Mouse (Mus musculus) stomach, embryonic 14.5 days (tissue): ENCODE measurements around the gene Ptpn23. TPM values are rescaled to one million over a fixed set of nuclear protein-coding genes. Genes with fewer than 3 reads are reported as not detected.

Experiments
- ATAC-seq: fragments of 200-750 bp; cut with Nextera tagmentation; 2 replicates; pipeline ENCODE4 v1.8.0; 2017; ENCODE audit warnings: low read depth, moderate TSS enrichment; ENCODE audit not compliant: insufficient number of reproducible peaks, insufficient read depth, low FRiP score
- H3K27ac ChIP-seq: fragments of 300-500 bp; sonication (generic); 2 replicates; pipeline ENCODE4 v1.5.1; 2014; ENCODE audit warnings: mild to moderate bottlenecking, low read length, moderate library complexity, mixed read lengths
- H3K27me3 ChIP-seq: fragments of 300-500 bp; sonication (generic); 2 replicates; pipeline ENCODE4 v1.6.1; 2014; ENCODE audit warnings: low read length, control low read depth, mixed read lengths; ENCODE audit not compliant: control insufficient read depth, insufficient read depth
- H3K36me3 ChIP-seq: fragments of 300-500 bp; sonication (generic); 2 replicates; pipeline ENCODE4 v1.6.1; 2014; ENCODE audit warnings: mild to moderate bottlenecking, control low read depth, low read length, moderate library complexity, mixed read lengths; ENCODE audit not compliant: control insufficient read depth, insufficient read depth
- H3K4me1 ChIP-seq: fragments of 300-500 bp; sonication (generic); 2 replicates; pipeline ENCODE4 v1.6.1; 2014; ENCODE audit warnings: low read length, control low read depth, mixed read lengths; ENCODE audit not compliant: control insufficient read depth, insufficient read depth
- H3K4me2 ChIP-seq: fragments of 300-500 bp; sonication (generic); replicated peaks from 2 replicates; pipeline ENCODE4 v1.6.1; 2014; ENCODE audit warnings: low read depth, low read length, control low read depth
- H3K4me3 ChIP-seq: fragments of 300-500 bp; sonication (generic); 2 replicates; pipeline ENCODE4 v1.5.1; 2014; ENCODE audit warnings: low read depth, low read length, control low read depth
- H3K9ac ChIP-seq: fragments of 300-500 bp; sonication (generic); replicated peaks from 2 replicates; pipeline ENCODE4 v1.6.1; 2014; ENCODE audit warnings: low read depth, mild to moderate bottlenecking, control low read depth, low read length, moderate library complexity, mixed read lengths
- H3K9me3 ChIP-seq: fragments of 300-500 bp; sonication (generic); 2 replicates; pipeline ENCODE4 v1.6.1; 2016; ENCODE audit warnings: low read depth, low read length, control low read depth; ENCODE audit not compliant: control insufficient read depth
- WGBS: fragments of 180-500 bp; shearing (Covaris S2); extraction: QIAGEN DNeasy Blood & Tissue Kit; methylation state at CpG from one replicate; pipeline ENCODE4 v1.1.7; 2014; 5-methylcytosine and 5-hydroxymethylcytosine counted together
- polyA plus RNA-seq: library from polyadenylated mRNA; unstranded; fragments of >200 nt; fragmentation: Nextera tagmentation; extraction: Ambion mirVana; gene quantifications from 2 replicates; pipeline ENCODE4 v1.2.1, GENCODE M21; 2014

Ptpn23 gene
- polyA plus RNA-seq, 1 experiment from 2014 or later: 21.3 TPM

DNA sequence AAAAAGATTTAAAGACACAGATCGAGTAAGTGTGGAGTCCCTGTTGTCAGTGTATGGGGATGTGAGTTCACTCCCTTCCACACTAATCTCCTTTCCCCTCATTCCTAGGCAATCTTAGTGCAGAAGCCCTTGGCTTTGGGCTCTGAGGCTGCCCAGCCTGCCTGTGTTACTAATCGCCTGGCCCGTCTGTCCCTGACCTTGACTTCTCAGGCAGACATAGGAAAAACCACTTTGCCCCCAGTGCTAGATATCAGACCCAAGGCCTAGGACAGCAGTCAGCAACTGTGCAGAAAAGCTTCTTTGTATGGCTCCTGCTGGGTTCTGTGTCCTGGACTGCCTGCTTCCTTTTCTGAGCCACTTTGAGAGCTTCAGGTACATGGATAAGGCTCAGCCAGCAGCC, 32.3 kb downstream of the Ptpn23 start:
- Histone ChIP-seq H3K4me1 (no peaks in the 10 kb centered on the region), H3K9ac (no peak overlapping the region), H3K36me3 (peaks cover 32% of the 10 kb centered on the region), H3K4me2 (no peak overlapping the region), H3K9me3 (no peaks in the 10 kb centered on the region), H3K27ac (no peak overlapping the region), H3K27me3 (no peaks in the 10 kb centered on the region), H3K4me3 (no peak overlapping the region)
- ATAC-seq: no peak
- WGBS: 86% methylated on average over 3 of the region's 3 CpGs

DNA sequence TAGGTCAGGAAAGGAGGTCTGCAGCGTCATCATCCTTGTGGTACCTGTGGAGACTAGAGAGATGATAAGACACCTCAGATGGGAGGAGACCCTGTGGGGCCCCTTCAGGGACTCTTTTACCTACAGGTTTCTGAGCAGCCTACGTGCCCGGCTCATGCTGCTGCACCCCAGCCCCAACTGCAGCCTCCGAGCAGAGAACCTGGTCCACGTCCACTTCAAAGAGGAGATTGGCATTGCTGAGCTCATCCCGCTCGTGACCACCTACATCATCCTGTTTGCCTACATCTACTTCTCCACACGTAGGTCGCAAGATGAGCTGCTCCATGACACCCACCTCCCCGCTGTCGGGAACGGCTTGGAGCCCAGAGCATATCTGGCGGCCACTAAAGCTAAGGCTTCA, 34.1 kb downstream of the Ptpn23 start:
- Histone ChIP-seq H3K4me1 (no peaks in the 10 kb centered on the region), H3K9ac (no peak overlapping the region), H3K4me3 (no peak overlapping the region), H3K9me3 (no peaks in the 10 kb centered on the region), H3K4me2 (no peak overlapping the region), H3K36me3 (peaks cover 22% of the 10 kb centered on the region), H3K27me3 (no peaks in the 10 kb centered on the region), H3K27ac (no peak overlapping the region)
- ATAC-seq: no peak
- WGBS: 95% methylated on average over 13 of the region's 13 CpGs

DNA sequence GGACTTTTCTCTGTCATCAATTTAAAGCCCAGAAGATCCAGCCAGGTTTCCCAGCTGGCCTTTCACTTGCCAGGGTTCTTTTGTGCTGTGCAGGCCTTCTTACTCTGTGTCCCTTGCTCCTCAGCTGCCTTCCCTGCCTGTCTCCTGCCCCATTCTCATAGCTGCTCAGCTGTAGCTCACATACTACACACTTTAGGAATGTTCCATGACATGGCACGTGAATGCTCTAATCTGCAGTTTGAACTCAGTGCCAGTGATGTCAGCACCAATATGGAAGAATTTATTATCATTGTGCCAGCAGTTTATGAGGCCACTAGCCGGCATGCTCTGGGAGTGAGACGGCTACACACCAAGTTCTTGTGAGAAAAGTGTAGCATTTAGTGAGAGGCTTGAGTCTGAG, 38.2 kb downstream of the Ptpn23 start:
- no peaks in the 10 kb centered on the region for H3K9me3 ChIP-seq
- H3K27ac ChIP-seq: no peak overlapping the region
- ATAC-seq: no peak
- H3K27me3 ChIP-seq: no peaks in the 10 kb centered on the region
- no peaks in the 10 kb centered on the region for H3K4me1 ChIP-seq
- H3K36me3 ChIP-seq: peaks cover 22% of the 10 kb centered on the region
- H3K9ac ChIP-seq: no peak overlapping the region
- 87% methylated on average over 3 of the region's 3 CpGs for WGBS
- no peak overlapping the region for H3K4me2 ChIP-seq
- no peak overlapping the region for H3K4me3 ChIP-seq

DNA sequence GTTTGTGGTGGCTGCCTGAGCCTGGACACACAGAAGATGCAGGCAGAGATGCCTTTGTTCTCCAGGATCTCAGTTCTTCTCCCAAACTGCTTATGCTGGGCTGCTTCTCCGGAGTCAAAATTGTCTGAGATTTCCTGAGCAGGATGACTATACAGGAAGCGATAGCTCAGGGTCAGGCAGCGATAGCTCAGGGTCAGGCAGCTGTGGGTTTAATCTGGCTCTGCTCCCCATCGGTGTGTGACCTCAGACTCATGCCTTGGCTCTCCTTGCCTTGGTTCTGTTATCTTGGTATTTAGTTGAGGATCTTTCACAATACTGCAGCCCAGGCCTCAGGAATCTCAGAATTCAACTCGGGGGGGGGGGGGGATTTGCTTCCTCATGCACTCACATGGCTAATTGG, 41.3 kb downstream of the Ptpn23 start:
- H3K9me3 ChIP-seq: no peaks in the 10 kb centered on the region
- peaks cover 4% of the 10 kb centered on the region for H3K36me3 ChIP-seq
- H3K27me3 ChIP-seq: no peaks in the 10 kb centered on the region
- no peak overlapping the region for H3K9ac ChIP-seq
- H3K4me3 ChIP-seq: no peak overlapping the region
- ATAC-seq: no peak
- no peaks in the 10 kb centered on the region for H3K4me1 ChIP-seq
- no peak overlapping the region for H3K4me2 ChIP-seq
- no peak overlapping the region for H3K27ac ChIP-seq
- WGBS: 79% methylated on average over 5 of the region's 5 CpGs

DNA sequence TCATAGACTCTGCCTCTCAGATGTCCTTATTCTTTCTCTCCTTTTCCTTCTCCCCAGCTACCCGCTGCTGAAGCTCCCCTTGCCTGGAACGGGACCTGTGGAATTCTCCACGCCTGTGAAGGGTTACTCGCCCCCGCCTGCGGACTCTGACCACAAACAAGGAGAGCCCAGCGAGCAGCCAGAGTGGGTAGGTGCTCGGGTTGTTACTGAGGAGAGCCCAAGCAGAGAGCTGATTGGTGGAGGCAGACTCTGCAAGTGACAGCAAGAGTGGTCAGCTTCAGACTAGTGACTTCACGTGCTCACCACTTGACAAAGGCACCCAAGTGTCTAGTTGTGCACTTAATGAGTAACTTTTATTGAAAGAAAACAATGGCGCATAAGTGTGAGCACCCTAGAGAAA, 45.7 kb downstream of the Ptpn23 start:
- no peak overlapping the region for H3K9ac ChIP-seq
- H3K4me3 ChIP-seq: no peak overlapping the region
- H3K36me3 ChIP-seq: peaks cover 3% of the 10 kb centered on the region
- H3K27ac ChIP-seq: no peak overlapping the region
- no peak overlapping the region for H3K4me2 ChIP-seq
- ATAC-seq: no peak
- no peaks in the 10 kb centered on the region for H3K4me1 ChIP-seq
- no peaks in the 10 kb centered on the region for H3K27me3 ChIP-seq
- H3K9me3 ChIP-seq: no peaks in the 10 kb centered on the region
- WGBS: 82% methylated on average over 10 of the region's 10 CpGs

DNA sequence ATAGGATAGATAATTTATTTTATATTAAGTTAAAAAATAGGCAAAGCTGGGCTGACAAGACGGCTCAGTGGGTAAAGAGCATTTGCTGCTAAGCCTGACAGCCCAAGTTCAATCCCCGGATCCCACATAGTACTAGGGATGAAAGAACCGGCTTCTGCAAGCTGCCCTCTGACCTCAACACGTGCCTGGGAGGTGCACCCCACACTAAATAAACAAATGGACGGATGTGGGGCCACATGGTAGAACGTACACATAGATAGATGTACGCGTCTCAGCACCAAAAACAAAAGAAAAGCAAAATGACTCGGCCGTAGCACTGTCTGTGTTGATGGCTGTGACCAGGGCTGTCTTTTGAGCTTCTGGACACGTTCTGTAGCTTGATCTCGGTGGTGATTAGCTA, 46.7 kb downstream of the Ptpn23 start:
- H3K9ac ChIP-seq: no peak overlapping the region
- H3K36me3 ChIP-seq: peaks cover 3% of the 10 kb centered on the region
- H3K9me3 ChIP-seq: no peaks in the 10 kb centered on the region
- no peak overlapping the region for H3K4me3 ChIP-seq
- 51% methylated on average over 12 of the region's 12 CpGs for WGBS
- H3K4me2 ChIP-seq: no peak overlapping the region
- no peaks in the 10 kb centered on the region for H3K27me3 ChIP-seq
- no peak for ATAC-seq
- H3K4me1 ChIP-seq: no peaks in the 10 kb centered on the region
- no peak overlapping the region for H3K27ac ChIP-seq

DNA sequence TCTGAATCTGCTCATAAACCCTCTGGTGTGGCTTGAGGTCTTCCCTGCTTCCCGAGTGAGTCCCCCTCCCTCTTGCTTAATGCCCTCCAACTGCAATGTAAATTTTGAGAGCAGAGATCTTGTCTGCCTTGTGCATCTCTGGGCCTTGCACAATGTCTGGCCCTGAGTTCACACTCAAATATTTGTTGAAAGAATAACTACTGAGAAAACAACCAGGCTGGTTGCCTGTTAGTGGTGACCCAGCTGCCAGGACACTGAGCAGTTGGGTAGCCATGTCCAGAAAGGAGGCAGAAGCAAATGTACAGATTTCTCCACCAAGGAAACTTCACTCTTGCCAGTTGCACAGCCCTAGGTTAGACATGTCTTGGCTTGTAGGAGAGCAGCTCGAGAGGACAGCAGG, 49.7 kb downstream of the Ptpn23 start:
- H3K4me1 ChIP-seq: no peaks in the 10 kb centered on the region
- no peaks in the 10 kb centered on the region for H3K27me3 ChIP-seq
- WGBS: 67% methylated on average over 2 of the region's 2 CpGs
- H3K36me3 ChIP-seq: peaks cover 3% of the 10 kb centered on the region
- no peak for ATAC-seq
- H3K4me2 ChIP-seq: no peak overlapping the region
- H3K27ac ChIP-seq: no peak overlapping the region
- no peaks in the 10 kb centered on the region for H3K9me3 ChIP-seq
- H3K4me3 ChIP-seq: no peak overlapping the region
- no peak overlapping the region for H3K9ac ChIP-seq

DNA sequence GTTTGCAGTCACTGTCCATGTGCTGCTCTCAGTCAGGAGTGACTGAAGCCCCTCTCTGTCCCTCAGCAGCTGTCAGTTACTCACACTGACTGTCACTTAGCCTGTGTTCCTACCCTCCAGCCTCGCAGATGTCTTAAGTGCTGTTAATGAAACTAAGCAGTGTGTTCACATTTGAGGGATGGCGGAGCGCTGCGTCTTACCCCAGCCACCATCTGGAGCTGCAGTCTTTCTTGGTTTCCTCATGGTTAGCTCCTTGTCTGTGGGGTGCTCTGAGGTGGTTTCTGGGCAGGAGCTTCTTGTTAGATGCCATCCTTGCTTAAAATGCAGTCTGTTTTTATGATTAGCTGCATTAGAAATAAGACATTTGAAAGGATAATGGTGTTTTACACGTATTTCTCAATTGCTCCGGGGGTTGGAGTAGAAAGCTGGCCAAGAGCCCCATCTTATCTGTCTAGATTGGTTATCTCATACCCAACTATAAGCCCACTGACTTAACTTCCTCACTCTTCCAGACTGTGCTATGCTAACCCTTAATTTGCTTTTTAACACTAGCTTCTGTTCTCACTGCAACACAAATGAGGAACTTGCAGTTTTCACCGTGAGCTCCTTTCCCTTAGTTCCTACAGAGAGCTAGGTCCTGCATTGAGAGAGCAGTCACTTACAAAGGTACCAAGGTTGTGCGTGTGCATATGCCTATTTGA, 55.9 kb downstream of the Ptpn23 start:
- Histone ChIP-seq H3K4me1 (0 out of 2 replicates have a peak, but pooled peaks cover 3% of the 10 kb centered on the region), H3K4me3 (no peak overlapping the region), H3K9me3 (no peaks in the 10 kb centered on the region), H3K9ac (no peak overlapping the region), H3K4me2 (no peak overlapping the region), H3K27ac (no peak overlapping the region), H3K27me3 (no peaks in the 10 kb centered on the region), H3K36me3 (peaks cover 4% of the 10 kb centered on the region; the same call in 1 of the 2 replicates)
- ATAC-seq: no peak
- 82% methylated on average over 8 of the region's 8 CpGs for WGBS

DNA sequence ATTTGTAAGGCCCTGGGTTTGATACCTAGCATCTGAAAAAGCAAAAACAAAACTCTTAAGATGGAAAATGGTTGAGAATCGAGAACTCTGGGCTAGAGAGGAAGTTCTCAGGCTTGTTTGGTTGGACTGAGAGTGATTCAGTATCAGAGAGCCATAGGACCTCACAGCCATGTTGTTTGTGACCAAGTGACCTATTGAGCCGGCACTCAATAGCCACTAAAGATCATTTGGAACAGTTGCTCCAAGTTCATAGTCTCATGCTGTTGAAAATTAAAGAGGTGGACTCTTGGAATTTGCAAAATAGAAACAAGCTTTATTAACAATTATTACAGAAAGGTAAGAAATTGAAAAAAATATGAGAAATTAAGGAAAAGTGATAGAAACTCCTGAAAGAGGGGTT, 56.7 kb downstream of the Ptpn23 start:
- Histone ChIP-seq H3K36me3 (peaks cover 4% of the 10 kb centered on the region; the same call in 1 of the 2 replicates), H3K9me3 (no peaks in the 10 kb centered on the region), H3K4me1 (0 out of 2 replicates have a peak, but pooled peaks cover 3% of the 10 kb centered on the region), H3K27me3 (no peaks in the 10 kb centered on the region), H3K4me3 (no peak overlapping the region), H3K9ac (no peak overlapping the region), H3K27ac (no peak overlapping the region), H3K4me2 (no peak overlapping the region)
- WGBS: 89% methylated on average over 2 of the region's 2 CpGs
- ATAC-seq: no peak
